Mouse (Mus musculus) bone marrow, adult 2 months (tissue): Measurements from ENCODE around the gene Selenof.

ENCODE experiments used
- CTCF ChIP-seq: fragments of 200-500 bp; IDR thresholded peaks from 2 replicates; pipeline ENCODE4 v1.5.1; 2011; ENCODE audit warnings: low read length, control low read depth; ENCODE audit not compliant: control insufficient read depth, insufficient read depth
- POLR2A ChIP-seq: fragments of 200-500 bp; IDR thresholded peaks from 2 replicates; pipeline ENCODE4 v1.6.1; 2011; ENCODE audit warnings: low read depth, mild to moderate bottlenecking, control low read depth, low read length, borderline replicate concordance; ENCODE audit not compliant: control insufficient read depth

DNA sequence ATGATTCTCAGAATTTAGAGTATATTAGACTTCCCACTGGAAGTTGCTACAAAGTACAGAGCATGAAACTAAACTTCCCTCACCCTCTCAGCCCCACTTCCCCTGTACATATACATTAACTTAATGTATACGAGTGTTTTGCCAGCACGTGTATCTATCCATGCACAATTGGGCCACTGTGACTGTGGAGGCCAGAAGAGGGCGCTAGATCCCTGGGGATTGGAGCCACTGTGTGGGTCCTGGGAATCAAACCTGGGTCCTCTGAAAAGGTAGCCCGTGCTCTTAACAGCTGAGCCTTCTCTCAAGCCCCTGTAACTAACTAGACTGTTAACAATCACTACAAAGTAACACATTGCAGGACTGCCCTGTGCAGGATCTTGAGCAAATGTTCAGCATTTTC is 36.3 kb downstream of the Selenof start:
- TF ChIP-seq CTCF (peak; percentile 56), POLR2A (no peak)
